Mouse (Mus musculus) lung, postnatal 10 days (tissue): ENCODE data around the gene Dusp13.

ENCODE experiments used
- DNase-seq: peaks from one replicate; pipeline ENCODE4 v3.0.0; 2021

The Dusp13 gene

GRCm38 (mm10) chr14:21750881-21751542, at the start of gene Dusp13:
Dusp13 (minus strand) TSS chr14:21751181.
- DNase-seq: peak; percentile 74

- DNase-seq: no peak
Observed at GRCm38 (mm10) chr14:21800641-21801040, 49.7 kb upstream of the Dusp13 start.

- DNase-seq: no peak
Observed at GRCm38 (mm10) chr14:21792250-21792649, 41.3 kb upstream of the Dusp13 start.

GRCm38 (mm10) chr14:21791722-21792121, 40.7 kb upstream of the Dusp13 start:
- DNase-seq: no peak

GRCm38 (mm10) chr14:21790585-21791251, 39.7 kb upstream of the Dusp13 start:
- no peak for DNase-seq

- no peak for DNase-seq
Observed at GRCm38 (mm10) chr14:21788121-21788520, 37.1 kb upstream of the Dusp13 start.

- no peak for DNase-seq
Observed at GRCm38 (mm10) chr14:21787374-21787773, 36.4 kb upstream of the Dusp13 start.

GRCm38 (mm10) chr14:21786500-21786899, 35.5 kb upstream of the Dusp13 start:
- no peak for DNase-seq

- DNase-seq: no peak
Observed at GRCm38 (mm10) chr14:21776201-21776600, 25.2 kb upstream of the Dusp13 start.

- no peak for DNase-seq
Observed at GRCm38 (mm10) chr14:21773946-21774345, 23.0 kb upstream of the Dusp13 start.

GRCm38 (mm10) chr14:21772506-21773281, 21.7 kb upstream of the Dusp13 start:
- no peak for DNase-seq

GRCm38 (mm10) chr14:21766398-21766958, 15.5 kb upstream of the Dusp13 start:
- no peak for DNase-seq

- DNase-seq: no peak
Observed at GRCm38 (mm10) chr14:21765754-21766397, 14.9 kb upstream of the Dusp13 start.

- no peak for DNase-seq
Observed at GRCm38 (mm10) chr14:21764646-21765045, 13.7 kb upstream of the Dusp13 start.

- DNase-seq: no peak
Observed at GRCm38 (mm10) chr14:21763736-21764135, 12.8 kb upstream of the Dusp13 start.

GRCm38 (mm10) chr14:21761560-21761959, 10.6 kb upstream of the Dusp13 start:
- DNase-seq: no peak

GRCm38 (mm10) chr14:21753367-21753766, 2.4 kb upstream of the Dusp13 start:
- DNase-seq: no peak

- no peak for DNase-seq
Observed at GRCm38 (mm10) chr14:21752411-21752810, 1.4 kb upstream of the Dusp13 start.

GRCm38 (mm10) chr14:21750008-21750880, 737 bp downstream of the Dusp13 start, which contains the start of gene Samd8:
Samd8 (plus strand) TSS chr14:21750531.
- DNase-seq: peak; percentile 87

- peak; percentile 78 for DNase-seq
Observed at GRCm38 (mm10) chr14:21748142-21748870, 2.7 kb downstream of the Dusp13 start.
